Mouse (Mus musculus) heart, adult 2 months (tissue): ENCODE results near the gene Agps. TPM values are rescaled to one million over a fixed set of nuclear protein-coding genes. Genes with fewer than 3 reads are reported as not detected.
"Not testable (repeated sequence)": the region's sequence is repeated elsewhere in the genome, so short reads cannot be mapped to it uniquely, and the experiment has no call there.

Experiments
- DNase-seq, 2 experiments: peaks; one replicate each; pipeline ENCODE4 v3.0.0; 2021
- H3K27ac ChIP-seq: fragments of 200-600 bp; 2 replicates; pipeline ENCODE4 v1.8.1; 2022
- H3K27me3 ChIP-seq: fragments of 200-500 bp; 2 replicates; pipeline ENCODE4 v1.6.1; 2012; ENCODE audit warnings: mild to moderate bottlenecking, low read length, inconsistent platforms, mixed read lengths; ENCODE audit not compliant: control insufficient read depth, insufficient read depth
- H3K36me3 ChIP-seq: fragments of 200-500 bp; 2 replicates; pipeline ENCODE4 v1.6.1; 2012; ENCODE audit warnings: low read length, inconsistent platforms; ENCODE audit not compliant: control insufficient read depth, insufficient read depth
- H3K4me1 ChIP-seq: fragments of 200-500 bp; 2 replicates; pipeline ENCODE4 v1.6.1; 2011; ENCODE audit warnings: low read length; ENCODE audit not compliant: control insufficient read depth, insufficient read depth
- H3K4me3 ChIP-seq: fragments of 200-600 bp; 2 replicates; pipeline ENCODE4 v1.8.1; 2022
- H3K79me2 ChIP-seq: fragments of 200-500 bp; replicated peaks from 2 replicates; pipeline ENCODE4 v1.6.1; 2012; ENCODE audit warnings: mild to moderate bottlenecking, inconsistent platforms, low read length, moderate library complexity, mixed read lengths; ENCODE audit not compliant: control insufficient read depth, insufficient read depth
- H3K9ac ChIP-seq: fragments of 200-500 bp; 2 replicates; pipeline ENCODE4 v1.6.1; 2012; ENCODE audit warnings: low read depth, mild to moderate bottlenecking, control low read depth, inconsistent platforms, low read length, mixed read lengths
- CTCF ChIP-seq: fragments of 200-600 bp; IDR thresholded peaks from 2 replicates; pipeline ENCODE4 v1.8.1; 2022; ENCODE audit warnings: antibody characterized with exemption, mild to moderate bottlenecking, moderate library complexity
- EP300 ChIP-seq: fragments of 200-500 bp; IDR thresholded peaks from 2 replicates; pipeline ENCODE4 v1.6.1; 2011; ENCODE audit warnings: low read depth, low read length, control low read depth; ENCODE audit not compliant: insufficient read depth
- POLR2A ChIP-seq: fragments of 200-500 bp; IDR thresholded peaks from 2 replicates; pipeline ENCODE4 v1.6.1; 2011; ENCODE audit warnings: mild to moderate bottlenecking, low read depth, low read length, control low read depth; ENCODE audit not compliant: insufficient read depth
- WGBS: fragments of 180-500 bp; shearing (Covaris S2); methylation state at CpG from one replicate; pipeline ENCODE4 v1.1.7; 2018; 5-methylcytosine and 5-hydroxymethylcytosine counted together
- intact Hi-C: fragments of 180-260 bp; cut with DNase I; formaldehyde crosslinking; loops from one replicate; pipeline ENCODE4 v1.15.1; 2025
- polyA plus RNA-seq: library from polyadenylated mRNA; depleted of rRNA; stranded (reverse); fragments of >200 nt; gene quantifications from 2 replicates; pipeline ENCODE4 v1.2.3, GENCODE M21; 2012; rRNA removed
- total RNA-seq, 2 experiments: library from RNA; stranded (reverse); gene quantifications; 2 replicates each; pipeline ENCODE4 v1.2.3; 2021

The Agps gene
- total and polyA plus RNA-seq, 3 experiments, result 4.7 to 30.8 (median 30.7) TPM

DNA sequence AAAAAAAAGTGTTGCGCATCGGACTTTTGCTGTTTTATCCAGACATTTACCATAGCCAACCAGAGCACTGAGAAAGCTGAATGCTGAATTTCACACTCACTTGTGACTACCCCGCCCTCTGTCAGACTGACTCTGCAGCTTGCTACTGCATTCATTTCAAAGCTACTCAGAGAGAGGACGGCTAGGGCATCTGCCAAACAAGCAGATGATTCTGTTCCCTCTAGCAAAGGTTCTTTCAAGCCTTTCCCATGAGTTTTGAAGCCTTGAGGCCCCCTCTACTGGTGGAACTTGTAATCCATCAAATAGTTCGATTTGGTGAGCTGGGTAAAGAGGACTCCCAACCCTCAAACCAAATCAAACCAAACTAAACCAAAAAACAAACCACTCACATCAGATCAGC is 133.0 kb downstream of the Agps start:
- H3K36me3 ChIP-seq, result no peaks in the 10 kb centered on the region
- 9% methylated on average over 5 of the region's 5 CpGs for WGBS
- peak overlapping the region; percentile 10; the same call in 1 of the 2 replicates for H3K27ac ChIP-seq
- H3K9ac ChIP-seq, result no peak overlapping the region
- no peaks in the 10 kb centered on the region for H3K79me2 ChIP-seq
- H3K27me3 ChIP-seq, result no peaks in the 10 kb centered on the region
- peak; percentile 78 for TF ChIP-seq CTCF
- TF ChIP-seq EP300, result no peak
- intact Hi-C loops, result loop anchor here (1.0 to 5.0 kb wide), 4 partner anchors 38 to 358 kb away; no protein-coding TSS in a partner anchor
- peak; percentile 49 to 60 for DNase-seq
- peak overlapping the region; percentile 48 for H3K4me3 ChIP-seq
- peaks cover 8% of the 10 kb centered on the region for H3K4me1 ChIP-seq

DNA sequence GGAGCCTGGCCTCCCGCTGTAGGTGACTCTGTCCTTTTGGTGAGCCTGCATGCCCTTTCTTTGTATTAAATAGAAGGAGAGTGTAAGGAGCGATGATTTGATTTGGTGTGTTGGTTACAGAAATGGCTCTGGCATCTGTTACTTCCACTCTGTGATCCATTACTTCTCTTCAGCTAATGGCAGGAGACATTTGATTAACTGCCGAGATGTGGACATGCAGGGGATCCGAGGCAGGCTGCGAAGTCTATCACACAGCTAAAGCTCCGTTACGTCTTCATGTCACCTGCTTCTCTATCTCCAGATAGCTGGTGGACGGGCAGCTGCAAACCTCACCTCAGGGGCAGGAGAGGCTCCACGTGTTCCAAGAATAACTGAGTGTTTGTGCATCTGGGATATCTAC is 142.2 kb downstream of the Agps start:
- TF ChIP-seq EP300 (no peak), POLR2A (no peak), CTCF (no peak)
- no peaks in the 10 kb centered on the region for H3K4me1 ChIP-seq
- H3K79me2 ChIP-seq, result no peaks in the 10 kb centered on the region
- 62% methylated on average over 9 of the region's 9 CpGs for WGBS
- peaks cover 2% of the 10 kb centered on the region; the same call in 1 of the 2 replicates for H3K36me3 ChIP-seq
- H3K9ac ChIP-seq, result no peak overlapping the region
- no peak overlapping the region for H3K27ac ChIP-seq
- DNase-seq, result no peak
- H3K27me3 ChIP-seq, result no peaks in the 10 kb centered on the region
- intact Hi-C loops, result no loop called here
- H3K4me3 ChIP-seq, result no peak overlapping the region

DNA sequence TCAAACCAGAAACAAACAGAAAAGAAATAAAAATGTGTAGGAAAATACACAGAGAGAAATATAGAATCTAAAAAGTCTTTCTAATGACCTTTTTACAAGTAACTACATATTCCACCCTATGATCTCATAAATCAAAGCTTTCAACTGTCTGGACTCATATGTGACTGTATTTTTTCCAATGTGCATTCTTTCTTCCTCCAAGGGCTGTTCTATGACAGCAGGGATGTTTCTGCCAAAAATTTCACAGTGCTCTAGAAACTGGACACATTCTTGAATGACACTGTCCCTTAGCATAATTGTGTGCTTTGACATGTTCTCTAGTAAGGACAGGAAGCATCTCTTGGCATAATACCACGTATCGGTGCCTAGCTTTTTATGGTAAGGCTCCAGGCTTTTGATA is 144.1 kb downstream of the Agps start:
- WGBS, result 39% methylated on average over 2 of the region's 2 CpGs

DNA sequence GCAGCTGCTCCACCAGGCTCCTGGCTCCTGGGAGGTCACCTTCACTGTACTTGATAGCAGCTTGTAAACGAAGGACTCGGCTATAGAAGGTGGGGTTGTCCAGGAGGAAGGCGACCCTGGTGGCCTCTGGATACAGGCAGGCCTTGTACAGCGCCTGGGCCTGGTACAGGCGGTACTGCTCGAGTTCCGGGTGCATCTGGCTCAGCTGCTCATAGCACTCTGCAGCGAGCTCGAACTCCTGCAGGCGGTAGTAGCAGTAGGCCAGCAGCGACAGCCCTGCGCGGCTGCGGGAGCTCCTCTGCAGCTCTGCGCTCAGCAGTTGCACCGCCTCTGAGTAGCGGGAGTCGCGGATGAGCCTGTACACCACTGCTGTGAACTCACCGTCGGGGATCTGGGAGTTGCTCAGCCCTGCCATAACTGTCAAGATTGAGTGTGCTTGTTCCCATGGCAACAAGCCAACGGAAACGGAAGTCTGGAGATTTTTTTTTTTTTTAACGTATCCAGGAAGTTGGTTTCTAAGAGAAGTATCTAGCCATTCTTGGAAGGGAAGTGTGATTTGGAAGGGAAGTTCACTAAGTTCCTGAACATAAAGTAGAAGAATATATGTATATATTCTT is 145.9 kb downstream of the Agps start, which contains the start of gene Ttc30a2:
Gene Ttc30a2 (minus strand): TSS at position 419 of the 617 bp plus-strand sequence.
- H3K79me2 ChIP-seq, intact Hi-C loops, H3K36me3 ChIP-seq, H3K27ac ChIP-seq, H3K4me3 ChIP-seq, H3K4me1 ChIP-seq, H3K27me3 ChIP-seq, H3K9ac ChIP-seq: not testable (repeated sequence)
- peak; percentile 37 to 45 for DNase-seq
- WGBS, result 19% methylated on average over 21 of the region's 24 CpGs

More for the DNA sequence above, 144.1 kb downstream of the Agps start:
- DNase-seq, H3K36me3 ChIP-seq, H3K9ac ChIP-seq, intact Hi-C loops, H3K27ac ChIP-seq, H3K4me3 ChIP-seq, H3K79me2 ChIP-seq, H3K27me3 ChIP-seq, H3K4me1 ChIP-seq: not testable (repeated sequence)

Other genes starting within 250 kb of the Agps start
- gene Hnrnpa3, start 172.9 kb upstream of the Agps start, total RNA-seq, result 100 to 1,000 TPM; 177 to 180 TPM
- 18.5 and 44.9 TPM in 2 replicates for gene Hnrnpa3, start 172.9 kb upstream of the Agps start, polyA plus RNA-seq
- gene Nfe2l2, start 127.5 kb upstream of the Agps start, total RNA-seq, result 10 to 100 TPM; 56.2 to 67.1 TPM
- 36.5 and 52.4 TPM in 2 replicates for gene Nfe2l2, start 127.5 kb upstream of the Agps start, polyA plus RNA-seq
- gene Ttc30b, start 106.4 kb downstream of the Agps start, total RNA-seq, result 10 to 100 TPM; 13.2 to 17.5 TPM
- gene Ttc30b, start 106.4 kb downstream of the Agps start, polyA plus RNA-seq, result 11.1 and 17.2 TPM in 2 replicates
- 1 to 10 TPM; 2.3 TPM for gene Ttc30a2, start 146.0 kb downstream of the Agps start, total RNA-seq
- gene Ttc30a2, start 146.0 kb downstream of the Agps start, polyA plus RNA-seq, result 0.76 and 1.7 TPM in 2 replicates
- gene Ttc30a1, start 149.8 kb downstream of the Agps start, total RNA-seq, result 1 to 10 TPM; 3.1 to 4.0 TPM
- gene Ttc30a1, start 149.8 kb downstream of the Agps start, polyA plus RNA-seq, result 2.4 and 4.0 TPM in 2 replicates